Mouse (Mus musculus) liver, adult 2 months (tissue): ENCODE measurements around the gene Rprml.

Experiments
- CTCF ChIP-seq: fragments of 200-500 bp; IDR thresholded peaks from 2 replicates; pipeline ENCODE4 v1.5.1; 2011; ENCODE audit warnings: low read depth, low read length, control low read depth
- POLR2A ChIP-seq: fragments of 200-500 bp; IDR thresholded peaks from 2 replicates; pipeline ENCODE4 v1.6.1; 2011; ENCODE audit warnings: low read length, control low read depth; ENCODE audit not compliant: insufficient read depth; ENCODE audit errors: extremely low read depth

- no peak for TF ChIP-seq CTCF
- no peak for TF ChIP-seq POLR2A
Observed at GRCm38 (mm10) chr11:103635481-103635880, 13.9 kb upstream of the Rprml start.
